Mouse (Mus musculus): ENCODE measurements around the gene Ctsd. TPM values are rescaled to one million over a fixed set of nuclear protein-coding genes. Genes with fewer than 3 reads are reported as not detected.

The Ctsd gene
- polyA plus RNA-seq, 1 experiment = 78.7 TPM

- Histone ChIP-seq H3K27me3 (ENCODE audit: control insufficient read depth, insufficient read depth, low read length) (no peaks in the 10 kb centered on the region), H3K4me3 (ENCODE audit: control insufficient read depth, low read depth, low read length) (no peak overlapping the region), H3K36me3 (ENCODE audit: control insufficient read depth, insufficient read depth, low read length) (no peaks in the 10 kb centered on the region), H3K4me1 (ENCODE audit: control insufficient read depth, insufficient read depth, low read length) (peaks cover 3% of the 10 kb centered on the region; the same call in 1 of the 2 replicates), H3K27ac (ENCODE audit: control insufficient read depth, insufficient read depth, low read depth, low read length) (no peak overlapping the region)
- TF ChIP-seq POLR2A (IDR thresholded peaks at IDR 0.05; ENCODE audit: control insufficient read depth, low read depth, low read length) (no peak), CTCF (IDR thresholded peaks at IDR 0.05; ENCODE audit: control insufficient read depth, insufficient read depth, insufficient replicate concordance, low read depth, low read length) (no peak)
Observed at GRCm38 (mm10) chr7:142399250-142399649, 11.4 kb upstream of the Ctsd start.

DNA sequence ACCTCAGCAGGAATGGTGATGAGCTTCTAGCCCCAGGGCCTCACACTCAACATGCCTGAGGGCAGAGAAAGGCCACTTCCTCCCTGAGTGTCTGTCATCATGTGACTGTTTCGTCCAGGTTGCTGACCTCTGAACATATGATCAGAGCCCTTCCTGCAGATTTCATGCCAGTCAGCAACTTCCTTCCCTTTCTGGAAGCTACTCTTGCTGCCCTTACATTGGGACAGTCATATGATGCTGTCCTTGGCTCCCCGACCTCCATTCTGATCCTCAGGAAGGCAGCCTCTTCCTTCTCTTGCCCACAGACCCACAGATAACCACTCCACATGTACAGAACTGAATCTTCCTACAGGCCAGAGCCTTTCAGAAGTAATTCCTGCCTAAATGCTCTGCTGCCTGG lies 10.2 kb upstream of the Ctsd start:
- Histone ChIP-seq H3K27me3 (ENCODE audit: control insufficient read depth, insufficient read depth, low read length) (no peaks in the 10 kb centered on the region), H3K36me3 (ENCODE audit: control insufficient read depth, insufficient read depth, low read length) (no peaks in the 10 kb centered on the region), H3K27ac (ENCODE audit: control insufficient read depth, insufficient read depth, low read depth, low read length) (no peak overlapping the region), H3K4me3 (ENCODE audit: control insufficient read depth, low read depth, low read length) (no peak overlapping the region), H3K4me1 (ENCODE audit: control insufficient read depth, insufficient read depth, low read length) (peaks cover 3% of the 10 kb centered on the region; the same call in 1 of the 2 replicates)
- TF ChIP-seq POLR2A (IDR thresholded peaks at IDR 0.05; ENCODE audit: control insufficient read depth, low read depth, low read length) = no peak
- no peak for TF ChIP-seq CTCF (IDR thresholded peaks at IDR 0.05; ENCODE audit: control insufficient read depth, insufficient read depth, insufficient replicate concordance, low read depth, low read length)

DNA sequence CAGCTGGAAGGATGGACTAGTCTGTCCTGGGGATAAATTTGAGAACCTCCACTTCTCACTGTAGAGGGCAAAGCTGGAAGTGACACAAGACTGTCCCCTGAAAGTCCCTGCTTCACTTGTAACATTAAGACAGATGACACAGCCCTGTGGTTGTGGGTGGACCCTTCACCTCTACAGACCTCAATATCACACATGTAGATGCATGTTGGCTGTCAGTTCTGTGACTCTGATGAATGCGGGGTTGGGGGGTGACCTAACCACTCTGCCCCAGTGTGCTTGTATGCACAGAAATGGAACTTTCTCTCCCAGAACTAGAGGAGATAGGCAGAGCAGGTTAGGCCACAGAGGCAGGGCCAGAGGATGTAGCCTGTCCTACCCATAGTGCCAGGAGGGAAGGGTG lies 8.8 kb upstream of the Ctsd start:
- no peak for TF ChIP-seq POLR2A (IDR thresholded peaks at IDR 0.05; ENCODE audit: control insufficient read depth, low read depth, low read length)
- no peak for TF ChIP-seq CTCF (IDR thresholded peaks at IDR 0.05; ENCODE audit: control insufficient read depth, insufficient read depth, insufficient replicate concordance, low read depth, low read length)
- Histone ChIP-seq H3K27ac (ENCODE audit: control insufficient read depth, insufficient read depth, low read depth, low read length) (no peak overlapping the region; the same call in 1 of the 2 replicates), H3K36me3 (ENCODE audit: control insufficient read depth, insufficient read depth, low read length) (no peaks in the 10 kb centered on the region), H3K4me1 (ENCODE audit: control insufficient read depth, insufficient read depth, low read length) (peaks cover 3% of the 10 kb centered on the region; the same call in 1 of the 2 replicates), H3K4me3 (ENCODE audit: control insufficient read depth, low read depth, low read length) (no peak overlapping the region), H3K27me3 (ENCODE audit: control insufficient read depth, insufficient read depth, low read length) (no peaks in the 10 kb centered on the region)

- Histone ChIP-seq H3K4me1 (ENCODE audit: control insufficient read depth, insufficient read depth, low read length) (0 out of 2 replicates have a peak, but pooled peaks cover 3% of the 10 kb centered on the region), H3K36me3 (ENCODE audit: control insufficient read depth, insufficient read depth, low read length) (no peaks in the 10 kb centered on the region), H3K27me3 (ENCODE audit: control insufficient read depth, insufficient read depth, low read length) (no peaks in the 10 kb centered on the region), H3K27ac (ENCODE audit: control insufficient read depth, insufficient read depth, low read depth, low read length) (no peak overlapping the region), H3K4me3 (ENCODE audit: control insufficient read depth, low read depth, low read length) (no peak overlapping the region)
- no peak for TF ChIP-seq CTCF (IDR thresholded peaks at IDR 0.05; ENCODE audit: control insufficient read depth, insufficient read depth, insufficient replicate concordance, low read depth, low read length)
- no peak for TF ChIP-seq POLR2A (IDR thresholded peaks at IDR 0.05; ENCODE audit: control insufficient read depth, low read depth, low read length)
Observed at GRCm38 (mm10) chr7:142395472-142395871, 7.6 kb upstream of the Ctsd start.

GRCm38 (mm10) chr7:142394261-142395190 lies 6.7 kb upstream of the Ctsd start:
- H3K4me1 ChIP-seq (ENCODE audit: control insufficient read depth, insufficient read depth, low read length) = no peaks in the 10 kb centered on the region
- no peaks in the 10 kb centered on the region for H3K36me3 ChIP-seq (ENCODE audit: control insufficient read depth, insufficient read depth, low read length)
- H3K4me3 ChIP-seq (ENCODE audit: control insufficient read depth, low read depth, low read length) = no peak overlapping the region
- no peak overlapping the region for H3K27ac ChIP-seq (ENCODE audit: control insufficient read depth, insufficient read depth, low read depth, low read length)
- no peak for TF ChIP-seq POLR2A (IDR thresholded peaks at IDR 0.05; ENCODE audit: control insufficient read depth, low read depth, low read length)
- TF ChIP-seq CTCF (IDR thresholded peaks at IDR 0.05; ENCODE audit: control insufficient read depth, insufficient read depth, insufficient replicate concordance, low read depth, low read length) = no peak
- H3K27me3 ChIP-seq (ENCODE audit: control insufficient read depth, insufficient read depth, low read length) = no peaks in the 10 kb centered on the region

GRCm38 (mm10) chr7:142393191-142393590 lies 5.4 kb upstream of the Ctsd start:
- Histone ChIP-seq H3K36me3 (ENCODE audit: control insufficient read depth, insufficient read depth, low read length) (no peaks in the 10 kb centered on the region), H3K27ac (ENCODE audit: control insufficient read depth, insufficient read depth, low read depth, low read length) (no peak overlapping the region)

GRCm38 (mm10) chr7:142391609-142392008 lies 3.8 kb upstream of the Ctsd start:
- Histone ChIP-seq H3K36me3 (ENCODE audit: control insufficient read depth, insufficient read depth, low read length) (no peaks in the 10 kb centered on the region), H3K4me1 (ENCODE audit: control insufficient read depth, insufficient read depth, low read length) (0 out of 2 replicates have a peak, but pooled peaks cover 3% of the 10 kb centered on the region), H3K27me3 (ENCODE audit: control insufficient read depth, insufficient read depth, low read length) (no peaks in the 10 kb centered on the region), H3K4me3 (ENCODE audit: control insufficient read depth, low read depth, low read length) (no peak overlapping the region), H3K27ac (ENCODE audit: control insufficient read depth, insufficient read depth, low read depth, low read length) (no peak overlapping the region)
- TF ChIP-seq POLR2A (IDR thresholded peaks at IDR 0.05; ENCODE audit: control insufficient read depth, low read depth, low read length) (no peak), CTCF (IDR thresholded peaks at IDR 0.05; ENCODE audit: control insufficient read depth, insufficient read depth, insufficient replicate concordance, low read depth, low read length) (no peak)

More at GRCm38 (mm10) chr7:142393191-142393590, 5.4 kb upstream of the Ctsd start:
- Histone ChIP-seq H3K4me1 (ENCODE audit: control insufficient read depth, insufficient read depth, low read length) (no peaks in the 10 kb centered on the region), H3K4me3 (ENCODE audit: control insufficient read depth, low read depth, low read length) (no peak overlapping the region), H3K27me3 (ENCODE audit: control insufficient read depth, insufficient read depth, low read length) (no peaks in the 10 kb centered on the region)
- no peak for TF ChIP-seq CTCF (IDR thresholded peaks at IDR 0.05; ENCODE audit: control insufficient read depth, insufficient read depth, insufficient replicate concordance, low read depth, low read length)
- no peak for TF ChIP-seq POLR2A (IDR thresholded peaks at IDR 0.05; ENCODE audit: control insufficient read depth, low read depth, low read length)

Data from testis, adult 2 months (tissue).